Mouse (Mus musculus) liver, embryonic 14.5 days (tissue): ENCODE data around the gene Nrxn2.

Experiments
- CTCF ChIP-seq: IDR thresholded peaks from 2 replicates; pipeline ENCODE4 v1.5.1; 2016; ENCODE audit warnings: antibody characterized with exemption, low read depth, control low read depth
- EP300 ChIP-seq: IDR thresholded peaks from 2 replicates; pipeline ENCODE4 v1.6.1; 2016; ENCODE audit warnings: antibody characterized with exemption, low read depth

DNA sequence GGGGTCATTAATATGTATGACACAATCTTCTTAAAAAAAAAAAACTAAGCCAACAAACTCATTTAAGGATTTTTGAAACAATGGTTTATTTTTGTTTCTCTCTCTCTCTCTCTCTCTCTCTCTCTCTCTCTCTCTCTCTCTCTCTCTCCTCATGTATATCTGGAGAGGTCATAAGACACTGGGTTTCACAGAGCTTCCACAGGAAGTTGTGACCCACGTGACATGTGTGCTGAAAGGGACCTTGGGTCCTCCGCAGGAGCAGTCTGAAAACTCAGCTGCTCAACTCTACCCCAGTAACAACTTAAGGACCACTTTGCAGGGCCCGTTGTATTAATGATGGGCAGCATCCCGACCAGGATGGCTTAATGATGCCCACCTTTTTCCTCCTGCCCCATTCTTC, 132.7 kb downstream of the Nrxn2 start:
- TF ChIP-seq CTCF (no peak), EP300 (no peak)
